Mouse (Mus musculus): ENCODE results near the gene 1700016C15Rik. TPM values are rescaled to one million over a fixed set of nuclear protein-coding genes. Genes with fewer than 3 reads are reported as not detected.

The 1700016C15Rik gene
- polyA plus RNA-seq, 1 experiment from 2014 or later = not detected

DNA sequence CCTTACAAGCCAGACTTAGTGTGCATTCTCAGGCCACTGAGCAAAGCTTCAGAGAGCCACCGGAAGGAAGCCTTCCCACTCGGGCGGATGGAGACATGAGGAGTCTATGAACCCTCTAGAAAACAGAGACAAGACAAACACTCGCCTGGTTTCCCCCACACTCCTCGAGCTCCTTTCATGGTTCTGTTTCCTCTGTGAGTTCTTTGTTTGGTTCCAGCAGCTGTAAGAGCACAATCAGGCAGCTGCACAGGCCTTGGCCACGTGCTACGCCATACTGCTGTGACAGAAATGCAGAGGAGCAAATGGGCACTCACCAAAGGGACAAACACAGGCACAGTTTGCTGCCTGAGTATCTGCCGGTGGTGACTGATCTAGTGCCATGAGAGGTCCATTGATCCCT is 29.1 kb upstream of the 1700016C15Rik start:
- Histone ChIP-seq H3K9me3 (replicated peaks; ENCODE audit: control insufficient read depth, low read length) (no peaks in the 10 kb centered on the region), H3K9ac (ENCODE audit: low read depth, low read length) (no peak overlapping the region), H3K4me1 (ENCODE audit: control insufficient read depth, low read depth, low read length) (no peaks in the 10 kb centered on the region), H3K36me3 (ENCODE audit: control insufficient read depth, insufficient read depth) (no peaks in the 10 kb centered on the region), H3K4me2 (ENCODE audit: low read depth, low read length) (no peak overlapping the region), H3K27me3 (ENCODE audit: control insufficient read depth, insufficient read depth, low read depth, low read length) (no peaks in the 10 kb centered on the region), H3K4me3 (ENCODE audit: low read depth, low read length) (no peak overlapping the region), H3K27ac (ENCODE audit: low read length) (no peak overlapping the region)
- ATAC-seq (ENCODE audit: low read depth) = no peak
- whole genome bisulfite sequencing (ENCODE audit: insufficient replicate concordance) = 59% methylated on average over 8 of the region's 8 CpGs

DNA sequence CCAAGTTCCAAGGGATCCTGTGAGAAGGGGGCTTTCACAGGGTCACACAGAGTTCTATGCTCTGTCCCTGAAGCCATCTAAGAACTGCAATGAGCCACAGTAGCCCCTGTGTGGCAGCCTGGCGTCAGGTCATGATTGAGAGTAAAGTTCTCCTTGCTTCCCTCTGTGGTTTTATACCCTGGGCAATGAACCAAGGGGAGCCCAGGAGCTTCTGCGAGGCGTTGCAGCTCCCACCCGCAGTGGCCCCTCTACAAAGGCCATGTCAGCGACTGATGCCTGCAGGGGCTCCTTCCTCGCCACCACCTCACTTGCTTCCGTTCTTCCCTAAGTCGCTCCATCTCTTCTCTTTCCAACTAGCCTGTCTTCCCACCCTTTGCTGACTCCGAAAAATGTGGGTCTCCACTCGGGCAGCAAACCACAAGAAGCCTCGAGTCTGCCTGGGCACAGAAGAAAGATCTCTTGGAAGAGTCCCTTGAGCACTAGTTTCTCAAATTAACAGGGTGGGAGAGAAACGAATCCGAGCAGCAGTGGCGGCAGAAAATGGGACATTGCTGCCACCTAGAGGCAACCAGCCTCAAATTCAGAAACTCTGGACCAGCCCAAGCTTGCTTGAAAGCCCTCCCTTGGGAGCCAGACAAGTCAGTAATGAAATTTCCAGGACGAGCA is 27.0 kb upstream of the 1700016C15Rik start:
- no peaks in the 10 kb centered on the region for H3K27me3 ChIP-seq (ENCODE audit: control insufficient read depth, insufficient read depth, low read depth, low read length)
- H3K36me3 ChIP-seq (ENCODE audit: control insufficient read depth, insufficient read depth) = no peaks in the 10 kb centered on the region
- H3K9me3 ChIP-seq (replicated peaks; ENCODE audit: control insufficient read depth, low read length) = no peaks in the 10 kb centered on the region
- H3K9ac ChIP-seq (ENCODE audit: low read depth, low read length) = peak overlapping the region; percentile 8; the same call in 1 of the 2 replicates
- no peaks in the 10 kb centered on the region for H3K4me1 ChIP-seq (ENCODE audit: control insufficient read depth, low read depth, low read length)
- under 1% methylated on average over 15 of the region's 15 CpGs for WGBS (ENCODE audit: insufficient replicate concordance)
- ATAC-seq (ENCODE audit: low read depth) = peak; percentile 62; the same call in 1 of the 2 replicates
- H3K4me3 ChIP-seq (ENCODE audit: low read depth, low read length) = peak overlapping the region; percentile 57
- H3K4me2 ChIP-seq (ENCODE audit: low read depth, low read length) = peak overlapping the region; percentile 74
- H3K27ac ChIP-seq (ENCODE audit: low read length) = no peak overlapping the region

DNA sequence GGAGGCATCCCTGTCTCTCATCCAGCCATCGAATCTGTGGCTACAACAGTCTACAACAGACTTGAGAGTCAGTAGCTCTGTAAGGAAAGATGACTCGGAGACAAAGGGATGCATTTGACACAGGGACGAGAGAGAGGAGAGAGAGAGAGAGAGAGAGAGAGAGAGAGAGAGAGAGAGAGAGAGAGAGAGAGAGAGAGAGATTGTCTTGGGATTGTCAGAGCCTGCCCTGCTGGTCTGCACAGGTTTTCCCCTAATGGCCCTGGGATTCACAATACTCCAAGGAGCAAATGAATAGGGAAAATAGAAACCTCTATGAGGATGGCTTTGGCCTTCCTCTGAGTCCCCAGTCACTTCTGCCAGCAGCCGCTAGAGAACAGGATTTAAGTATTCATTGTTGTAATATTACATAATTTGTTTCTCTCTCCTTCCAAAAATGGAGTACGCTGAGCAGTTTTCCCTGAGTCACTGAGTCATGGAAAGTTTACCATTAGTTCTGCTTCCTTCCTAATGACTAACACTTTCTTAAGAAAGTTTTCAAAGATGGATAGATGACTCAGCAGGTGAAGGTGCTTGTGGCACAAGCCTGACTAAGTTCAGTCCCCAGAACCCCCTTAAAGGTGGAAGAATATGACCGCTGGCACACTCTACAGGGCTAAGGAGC is 26.3 kb upstream of the 1700016C15Rik start:
- no peak for ATAC-seq (ENCODE audit: low read depth)
- Histone ChIP-seq H3K27me3 (ENCODE audit: control insufficient read depth, insufficient read depth, low read depth, low read length) (no peaks in the 10 kb centered on the region), H3K4me3 (ENCODE audit: low read depth, low read length) (no peak overlapping the region), H3K4me1 (ENCODE audit: control insufficient read depth, low read depth, low read length) (no peaks in the 10 kb centered on the region), H3K9me3 (replicated peaks; ENCODE audit: control insufficient read depth, low read length) (no peaks in the 10 kb centered on the region), H3K27ac (ENCODE audit: low read length) (no peak overlapping the region), H3K9ac (ENCODE audit: low read depth, low read length) (no peak overlapping the region), H3K36me3 (ENCODE audit: control insufficient read depth, insufficient read depth) (no peaks in the 10 kb centered on the region), H3K4me2 (ENCODE audit: low read depth, low read length) (no peak overlapping the region)
- 34% methylated on average over 6 of the region's 6 CpGs for WGBS (ENCODE audit: insufficient replicate concordance)

DNA sequence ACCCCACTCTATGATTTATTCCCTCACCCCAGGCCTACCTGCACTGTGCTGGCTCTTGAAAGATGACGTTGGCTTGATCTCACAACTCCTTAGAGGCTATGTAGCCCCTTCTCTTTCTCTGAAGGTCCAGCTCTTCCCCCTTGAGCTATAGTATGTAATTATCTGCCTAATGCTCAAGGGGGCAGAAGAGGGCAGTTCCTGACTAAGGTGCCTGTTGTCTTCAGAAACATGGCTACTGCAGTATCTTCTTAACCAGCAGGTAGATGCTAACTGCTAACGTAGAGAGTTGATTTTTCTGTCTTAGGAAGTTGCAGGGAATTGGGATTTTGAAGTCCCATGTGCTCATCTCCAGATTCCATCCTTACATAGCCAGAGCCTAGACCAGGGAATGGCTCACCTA is 24.4 kb upstream of the 1700016C15Rik start:
- H3K9ac ChIP-seq (ENCODE audit: low read depth, low read length) = no peak overlapping the region
- 36% methylated on average over 2 of the region's 2 CpGs for WGBS (ENCODE audit: insufficient replicate concordance)
- H3K4me3 ChIP-seq (ENCODE audit: low read depth, low read length) = no peak overlapping the region
- no peak for ATAC-seq (ENCODE audit: low read depth)
- no peak overlapping the region for H3K27ac ChIP-seq (ENCODE audit: low read length)
- no peaks in the 10 kb centered on the region for H3K27me3 ChIP-seq (ENCODE audit: control insufficient read depth, insufficient read depth, low read depth, low read length)
- no peaks in the 10 kb centered on the region for H3K9me3 ChIP-seq (replicated peaks; ENCODE audit: control insufficient read depth, low read length)
- no peak overlapping the region for H3K4me2 ChIP-seq (ENCODE audit: low read depth, low read length)
- H3K36me3 ChIP-seq (ENCODE audit: control insufficient read depth, insufficient read depth) = no peaks in the 10 kb centered on the region
- no peaks in the 10 kb centered on the region for H3K4me1 ChIP-seq (ENCODE audit: control insufficient read depth, low read depth, low read length)

DNA sequence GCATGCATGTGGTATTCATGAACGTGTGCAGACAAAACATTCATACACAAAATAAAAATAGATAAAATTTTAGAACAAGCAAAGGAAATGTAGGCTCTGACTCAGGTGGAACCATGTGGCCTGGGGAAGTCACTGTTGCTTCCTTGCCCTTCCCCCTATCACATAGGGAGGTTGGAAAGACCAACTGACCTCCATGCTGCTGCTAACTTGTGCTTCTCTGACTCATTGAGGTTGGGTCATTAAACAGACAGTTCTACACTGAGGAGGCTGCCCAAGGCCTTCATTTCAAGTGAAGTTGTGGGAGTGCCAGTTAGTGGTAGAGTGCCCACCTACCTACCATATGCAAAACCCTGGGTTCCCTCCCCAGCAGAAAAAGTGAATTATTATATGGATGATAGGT is 22.0 kb upstream of the 1700016C15Rik start:
- H3K4me1 ChIP-seq (ENCODE audit: control insufficient read depth, low read depth, low read length) = no peaks in the 10 kb centered on the region; the same call in 1 of the 2 replicates
- H3K9me3 ChIP-seq (replicated peaks; ENCODE audit: control insufficient read depth, low read length) = no peaks in the 10 kb centered on the region
- no peaks in the 10 kb centered on the region for H3K36me3 ChIP-seq (ENCODE audit: control insufficient read depth, insufficient read depth)
- 58% methylated on average over 1 of the region's 1 CpGs for WGBS (ENCODE audit: insufficient replicate concordance)
- no peaks in the 10 kb centered on the region for H3K27me3 ChIP-seq (ENCODE audit: control insufficient read depth, insufficient read depth, low read depth, low read length)
- H3K4me2 ChIP-seq (ENCODE audit: low read depth, low read length) = no peak overlapping the region
- no peak overlapping the region for H3K27ac ChIP-seq (ENCODE audit: low read length)
- H3K4me3 ChIP-seq (ENCODE audit: low read depth, low read length) = no peak overlapping the region
- ATAC-seq (ENCODE audit: low read depth) = no peak
- no peak overlapping the region for H3K9ac ChIP-seq (ENCODE audit: low read depth, low read length)

DNA sequence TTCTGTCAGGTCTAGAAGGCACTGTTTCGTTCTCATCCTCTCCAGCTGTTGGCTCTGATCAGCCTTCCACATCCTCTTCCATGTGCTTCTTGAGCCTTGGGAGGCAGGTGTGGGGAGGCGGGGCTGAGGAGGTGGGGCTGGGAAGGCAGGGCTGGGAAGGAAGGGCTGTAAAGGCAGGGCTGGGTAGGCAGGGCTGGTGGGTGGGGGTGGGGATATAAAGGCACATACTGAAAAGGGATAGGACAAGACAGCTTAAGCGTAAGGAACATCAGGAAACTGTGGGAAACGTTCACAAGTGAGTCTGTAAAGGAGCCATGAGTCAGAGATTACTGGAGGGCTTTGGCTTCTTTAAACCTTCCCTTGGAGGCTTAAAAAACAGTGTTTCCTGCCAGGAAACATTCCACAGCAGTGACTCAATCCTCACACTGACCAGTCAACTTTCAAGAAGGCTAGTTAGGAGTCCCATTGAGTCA is 21.0 kb upstream of the 1700016C15Rik start:
- H3K36me3 ChIP-seq (ENCODE audit: control insufficient read depth, insufficient read depth) = no peaks in the 10 kb centered on the region
- no peak for ATAC-seq (ENCODE audit: low read depth)
- no peaks in the 10 kb centered on the region; the same call in 1 of the 2 replicates for H3K4me1 ChIP-seq (ENCODE audit: control insufficient read depth, low read depth, low read length)
- 43% methylated on average over 4 of the region's 4 CpGs for WGBS (ENCODE audit: insufficient replicate concordance)
- H3K27ac ChIP-seq (ENCODE audit: low read length) = no peak overlapping the region
- H3K9ac ChIP-seq (ENCODE audit: low read depth, low read length) = no peak overlapping the region
- H3K27me3 ChIP-seq (ENCODE audit: control insufficient read depth, insufficient read depth, low read depth, low read length) = no peaks in the 10 kb centered on the region
- no peaks in the 10 kb centered on the region for H3K9me3 ChIP-seq (replicated peaks; ENCODE audit: control insufficient read depth, low read length)
- H3K4me3 ChIP-seq (ENCODE audit: low read depth, low read length) = no peak overlapping the region
- H3K4me2 ChIP-seq (ENCODE audit: low read depth, low read length) = no peak overlapping the region

GRCm38 (mm10) chr1:177711000-177711399 is 18.6 kb upstream of the 1700016C15Rik start:
- Histone ChIP-seq H3K27ac (ENCODE audit: low read length) (no peak overlapping the region; the same call in 1 of the 2 replicates), H3K9me3 (replicated peaks; ENCODE audit: control insufficient read depth, low read length) (no peaks in the 10 kb centered on the region), H3K9ac (ENCODE audit: low read depth, low read length) (no peak overlapping the region), H3K27me3 (ENCODE audit: control insufficient read depth, insufficient read depth, low read depth, low read length) (no peaks in the 10 kb centered on the region), H3K4me3 (ENCODE audit: low read depth, low read length) (no peak overlapping the region), H3K36me3 (ENCODE audit: control insufficient read depth, insufficient read depth) (no peaks in the 10 kb centered on the region), H3K4me1 (ENCODE audit: control insufficient read depth, low read depth, low read length) (no peaks in the 10 kb centered on the region; the same call in 1 of the 2 replicates), H3K4me2 (ENCODE audit: low read depth, low read length) (no peak overlapping the region)
- no peak for ATAC-seq (ENCODE audit: low read depth)
- WGBS (ENCODE audit: insufficient replicate concordance) = 36% methylated on average over 2 of the region's 2 CpGs

DNA sequence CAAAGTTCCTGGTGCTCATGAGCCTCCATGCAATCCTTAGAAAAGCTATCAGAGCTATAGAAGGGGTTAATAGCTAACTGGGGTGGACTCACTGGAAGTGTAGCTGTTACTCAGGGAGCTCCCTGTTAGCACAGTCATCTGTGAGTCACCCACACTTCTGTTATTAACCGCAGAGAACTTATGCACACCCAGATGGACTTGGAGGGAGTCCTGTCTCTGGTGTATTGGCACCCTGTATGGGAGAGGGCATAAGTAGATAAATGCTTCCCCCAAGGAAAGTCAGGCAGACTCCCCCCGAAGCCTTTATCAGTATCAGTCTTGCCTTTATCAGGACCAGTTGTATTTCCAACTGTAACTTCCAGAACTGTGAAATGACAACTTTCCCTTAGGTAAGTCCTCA is 18.2 kb upstream of the 1700016C15Rik start:
- Histone ChIP-seq H3K9ac (ENCODE audit: low read depth, low read length) (no peak overlapping the region), H3K4me1 (ENCODE audit: control insufficient read depth, low read depth, low read length) (no peaks in the 10 kb centered on the region; the same call in 1 of the 2 replicates), H3K36me3 (ENCODE audit: control insufficient read depth, insufficient read depth) (no peaks in the 10 kb centered on the region), H3K27ac (ENCODE audit: low read length) (peak overlapping the region; percentile 14; the same call in 1 of the 2 replicates), H3K9me3 (replicated peaks; ENCODE audit: control insufficient read depth, low read length) (no peaks in the 10 kb centered on the region), H3K4me2 (ENCODE audit: low read depth, low read length) (no peak overlapping the region), H3K4me3 (ENCODE audit: low read depth, low read length) (no peak overlapping the region), H3K27me3 (ENCODE audit: control insufficient read depth, insufficient read depth, low read depth, low read length) (no peaks in the 10 kb centered on the region)
- 19% methylated on average over 2 of the region's 2 CpGs for WGBS (ENCODE audit: insufficient replicate concordance)
- peak; percentile 69 for ATAC-seq (ENCODE audit: low read depth)

All from liver, embryonic 16.5 days (tissue).